Mouse (Mus musculus) hindbrain, embryonic 16.5 days (tissue): ENCODE results near the gene Car5a. TPM values are rescaled to one million over a fixed set of nuclear protein-coding genes. Genes with fewer than 3 reads are reported as not detected.

Source experiments
- ATAC-seq: fragments of 200-750 bp; cut with Nextera tagmentation; 2 replicates; pipeline ENCODE4 v1.8.0; 2017; ENCODE audit warnings: moderate TSS enrichment, moderate library complexity
- H3K27ac ChIP-seq: fragments of 300-500 bp; sonication (generic); 2 replicates; pipeline ENCODE4 v1.5.1; 2014; ENCODE audit warnings: low read depth, mild to moderate bottlenecking, control low read depth, low read length, moderate library complexity
- H3K27me3 ChIP-seq: fragments of 300-500 bp; sonication (generic); replicated peaks from 2 replicates; pipeline ENCODE4 v1.6.1; 2014; ENCODE audit warnings: low read length; ENCODE audit not compliant: control insufficient read depth, insufficient read depth
- H3K36me3 ChIP-seq: fragments of 300-500 bp; sonication (generic); 2 replicates; pipeline ENCODE4 v1.6.1; 2014; ENCODE audit warnings: mild to moderate bottlenecking, low read length, moderate library complexity, mixed read lengths; ENCODE audit not compliant: control insufficient read depth, insufficient read depth
- H3K4me1 ChIP-seq: fragments of 300-500 bp; sonication (generic); 2 replicates; pipeline ENCODE4 v1.6.1; 2014; ENCODE audit warnings: low read depth, low read length; ENCODE audit not compliant: control insufficient read depth, insufficient read depth
- H3K4me2 ChIP-seq: fragments of 300-500 bp; sonication (generic); 2 replicates; pipeline ENCODE4 v1.6.1; 2014; ENCODE audit warnings: mild to moderate bottlenecking, low read length, control low read depth, moderate library complexity
- H3K4me3 ChIP-seq: fragments of 300-500 bp; sonication (generic); 2 replicates; pipeline ENCODE4 v1.5.1; 2014; ENCODE audit warnings: mild to moderate bottlenecking, low read length, control low read depth, moderate library complexity
- H3K9ac ChIP-seq: fragments of 300-500 bp; sonication (generic); 2 replicates; pipeline ENCODE4 v1.6.1; 2014; ENCODE audit warnings: low read depth, mild to moderate bottlenecking, control low read depth, low read length, moderate library complexity
- H3K9me3 ChIP-seq: fragments of 300-500 bp; sonication (generic); 2 replicates; pipeline ENCODE4 v1.6.1; 2014; ENCODE audit warnings: mild to moderate bottlenecking, low read length, moderate library complexity; ENCODE audit not compliant: control insufficient read depth
- WGBS: fragments of 180-500 bp; shearing (Covaris S2); extraction: QIAGEN DNeasy Blood & Tissue Kit; methylation state at CpG from one replicate; pipeline ENCODE4 v1.1.7; 2014; 5-methylcytosine and 5-hydroxymethylcytosine counted together
- polyA plus RNA-seq: library from polyadenylated mRNA; unstranded; fragments of >200 nt; fragmentation: Nextera tagmentation; extraction: Ambion mirVana; gene quantifications from 2 replicates; pipeline ENCODE4 v1.2.1, GENCODE M21; 2015

Car5a gene
- polyA plus RNA-seq, 1 experiment from 2014 or later = 0.40 TPM

DNA sequence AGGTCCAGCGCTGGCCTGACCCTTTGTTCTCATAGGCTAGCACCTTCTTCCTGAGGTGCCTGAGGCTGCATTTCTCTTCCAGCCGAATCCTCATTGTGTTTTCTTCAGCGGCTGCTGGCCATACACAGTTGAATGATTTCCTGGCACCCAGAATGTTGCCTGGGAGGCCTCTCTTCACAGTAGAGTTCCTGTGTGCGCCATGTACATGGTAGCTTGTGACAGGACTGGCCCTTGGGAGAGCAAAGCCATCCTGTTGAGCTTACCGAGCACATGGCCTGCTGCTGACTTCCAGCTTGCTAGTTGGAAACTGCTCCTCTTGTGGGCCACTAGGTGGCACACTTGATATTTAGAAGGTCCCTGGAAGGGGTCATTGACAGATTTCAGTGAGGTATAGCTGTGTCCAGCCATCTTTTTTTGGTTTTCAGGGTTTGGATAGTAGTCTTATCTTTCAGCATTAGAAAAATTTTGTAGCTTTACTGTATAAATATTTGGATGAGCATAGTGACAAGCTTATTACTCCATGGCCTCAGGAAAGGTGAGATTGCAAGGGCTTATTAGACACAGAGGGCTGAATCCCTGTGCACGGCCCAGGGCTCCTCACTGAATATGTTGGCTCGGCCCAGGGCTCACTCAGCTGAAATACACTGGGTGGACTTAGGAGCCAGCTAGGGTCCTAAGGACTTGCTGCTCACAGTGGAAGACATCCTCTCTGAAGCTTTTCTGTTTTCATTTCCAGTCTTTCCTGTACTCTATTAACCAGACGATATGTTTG, 33.3 kb upstream of the Car5a start:
- Histone ChIP-seq H3K36me3 (peaks cover 26% of the 10 kb centered on the region), H3K9me3 (no peaks in the 10 kb centered on the region), H3K27me3 (no peaks in the 10 kb centered on the region), H3K4me1 (peaks cover 4% of the 10 kb centered on the region), H3K4me3 (no peak overlapping the region), H3K9ac (no peak overlapping the region; the same call in 1 of the 2 replicates), H3K27ac (no peak overlapping the region), H3K4me2 (no peak overlapping the region)
- peak; percentile 84 for ATAC-seq
- 67% methylated on average over 8 of the region's 8 CpGs for WGBS

DNA sequence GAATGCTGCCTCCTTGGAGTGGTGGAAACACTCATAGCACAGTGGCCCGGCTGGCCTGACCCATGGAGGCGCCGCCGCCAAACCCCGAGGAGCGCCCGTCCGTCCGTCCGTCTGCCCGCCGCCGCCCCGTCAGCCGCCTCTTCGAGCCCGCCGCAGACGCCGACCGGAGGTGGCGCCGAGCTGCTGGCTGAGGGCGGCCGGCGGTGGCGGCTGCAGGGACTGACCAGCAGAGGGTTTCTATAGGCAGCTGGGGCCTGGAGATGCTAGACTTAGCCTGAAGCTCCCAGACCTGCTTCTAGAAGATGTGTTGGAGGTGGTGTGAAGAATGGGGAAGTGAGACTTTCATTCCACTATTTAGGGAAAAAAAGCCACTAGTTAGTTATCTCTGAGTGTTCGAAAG, 29.2 kb upstream of the Car5a start:
- no peaks in the 10 kb centered on the region for H3K27me3 ChIP-seq
- ATAC-seq = no peak
- H3K4me2 ChIP-seq = no peak overlapping the region
- no peak overlapping the region for H3K27ac ChIP-seq
- WGBS = 94% methylated on average over 28 of the region's 28 CpGs
- H3K4me3 ChIP-seq = no peak overlapping the region
- H3K9me3 ChIP-seq = no peaks in the 10 kb centered on the region
- peaks cover 20% of the 10 kb centered on the region for H3K36me3 ChIP-seq
- no peak overlapping the region for H3K9ac ChIP-seq
- H3K4me1 ChIP-seq = peaks cover 12% of the 10 kb centered on the region

DNA sequence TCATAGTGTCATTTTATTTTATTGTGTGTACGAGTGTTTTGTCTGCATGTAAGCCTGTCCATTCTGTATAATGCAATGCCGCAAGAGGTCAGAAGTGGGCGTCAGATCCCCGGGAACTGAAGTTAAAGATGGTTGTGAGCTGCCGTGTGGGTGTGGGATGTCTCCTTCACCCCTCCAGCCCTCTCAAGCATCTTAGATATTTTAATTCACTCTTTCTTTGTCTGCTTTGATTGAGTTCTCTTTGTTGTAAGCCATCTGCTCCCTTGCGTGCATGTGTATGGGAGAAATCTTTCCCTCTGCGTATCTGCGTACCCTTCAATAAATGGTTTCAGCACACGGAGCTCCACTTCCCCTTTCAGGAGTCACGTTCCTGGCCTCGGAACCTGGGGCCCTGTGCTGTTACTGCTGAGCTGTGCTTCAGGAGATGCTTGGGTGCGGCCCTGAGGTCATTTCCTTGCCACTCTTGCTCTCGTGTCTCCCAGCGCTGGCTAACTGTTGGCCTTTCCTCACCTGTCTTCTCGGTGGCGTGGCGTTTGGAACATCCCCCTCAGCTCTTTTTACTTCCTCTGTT, 26.9 kb upstream of the Car5a start:
- no peak overlapping the region for H3K9ac ChIP-seq
- ATAC-seq = no peak
- H3K4me2 ChIP-seq = no peak overlapping the region
- H3K4me3 ChIP-seq = no peak overlapping the region
- 68% methylated on average over 17 of the region's 17 CpGs for WGBS
- H3K36me3 ChIP-seq = peaks cover 9% of the 10 kb centered on the region
- peak overlapping the region; percentile 17; the same call in 1 of the 2 replicates for H3K27ac ChIP-seq
- H3K4me1 ChIP-seq = peaks cover 33% of the 10 kb centered on the region
- H3K27me3 ChIP-seq = no peaks in the 10 kb centered on the region
- no peaks in the 10 kb centered on the region for H3K9me3 ChIP-seq

DNA sequence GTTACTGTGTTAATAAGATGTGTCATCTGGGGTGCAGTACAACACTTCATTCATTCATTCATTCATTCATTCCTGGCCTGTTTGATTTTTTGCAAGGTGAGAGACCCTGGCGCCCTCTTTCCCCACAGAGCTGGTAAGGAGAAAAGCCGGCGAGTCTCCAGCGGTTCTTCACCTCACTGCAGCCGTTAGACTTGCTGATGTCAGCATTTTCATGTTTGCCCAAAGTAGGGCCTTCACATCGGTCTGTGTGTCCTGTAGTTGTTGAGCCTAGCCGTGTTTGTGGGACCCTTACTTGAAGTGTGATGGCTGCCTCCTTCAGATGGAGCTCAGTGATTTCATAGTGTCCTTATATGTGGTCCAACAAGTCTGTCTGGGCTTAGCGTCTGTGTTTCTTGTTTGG, 25.5 kb upstream of the Car5a start:
- Histone ChIP-seq H3K27me3 (no peaks in the 10 kb centered on the region), H3K4me1 (peaks cover 40% of the 10 kb centered on the region), H3K9ac (no peak overlapping the region), H3K9me3 (no peaks in the 10 kb centered on the region), H3K36me3 (no peaks in the 10 kb centered on the region), H3K27ac (no peak overlapping the region), H3K4me2 (no peak overlapping the region), H3K4me3 (no peak overlapping the region)
- WGBS = 84% methylated on average over 8 of the region's 8 CpGs
- ATAC-seq = no peak

DNA sequence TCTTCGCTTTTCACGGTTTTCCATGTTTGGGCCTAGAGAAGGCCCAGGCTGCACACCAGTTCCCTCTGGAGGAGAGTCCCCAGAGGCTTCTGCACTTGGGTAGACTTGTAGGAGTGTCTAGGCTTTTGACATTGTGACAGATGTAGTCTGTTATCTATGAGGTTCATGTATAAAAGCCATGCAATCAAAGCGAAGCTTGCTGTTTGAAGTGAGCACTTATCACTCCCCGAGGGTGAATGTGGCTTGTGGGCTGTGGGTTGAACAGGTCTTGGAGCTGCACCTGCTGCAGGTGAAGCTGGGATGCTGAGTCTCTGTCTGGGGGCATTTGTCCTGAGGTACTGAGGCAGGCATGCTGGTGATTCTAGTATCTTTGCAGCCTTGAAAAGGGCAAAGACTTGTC, 23.8 kb upstream of the Car5a start:
- no peak for ATAC-seq
- no peak overlapping the region for H3K4me3 ChIP-seq
- no peaks in the 10 kb centered on the region for H3K36me3 ChIP-seq
- H3K4me2 ChIP-seq = no peak overlapping the region
- peaks cover 40% of the 10 kb centered on the region for H3K4me1 ChIP-seq
- H3K27me3 ChIP-seq = no peaks in the 10 kb centered on the region
- WGBS = 70% methylated on average over 4 of the region's 4 CpGs
- no peak overlapping the region for H3K9ac ChIP-seq
- peak overlapping the region; percentile 67 for H3K27ac ChIP-seq
- no peaks in the 10 kb centered on the region for H3K9me3 ChIP-seq

DNA sequence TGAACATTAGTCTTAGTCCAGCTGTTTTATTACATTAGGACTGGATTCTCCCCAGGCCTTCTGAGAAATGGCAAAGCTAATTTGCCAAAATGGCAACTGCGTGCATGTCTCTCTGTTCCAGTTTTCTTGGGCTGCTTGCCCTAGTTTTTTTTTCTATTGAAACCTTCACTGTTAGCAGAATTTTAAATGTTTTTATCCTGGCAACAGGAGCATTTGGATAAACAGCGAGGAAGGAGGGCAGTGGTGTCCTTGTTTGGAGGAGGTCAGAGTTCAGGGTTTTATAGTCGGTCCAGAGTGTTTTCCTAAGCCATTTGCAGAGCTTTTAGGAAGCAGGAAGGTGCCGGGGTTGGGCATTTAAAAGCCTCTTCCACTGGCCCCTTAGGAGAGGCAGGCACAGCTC, 23.3 kb upstream of the Car5a start:
- H3K4me2 ChIP-seq = no peak overlapping the region
- no peaks in the 10 kb centered on the region for H3K27me3 ChIP-seq
- peak overlapping the region; percentile 67 for H3K27ac ChIP-seq
- no peak overlapping the region for H3K4me3 ChIP-seq
- no peaks in the 10 kb centered on the region for H3K36me3 ChIP-seq
- 39% methylated on average over 4 of the region's 4 CpGs for WGBS
- no peak for ATAC-seq
- H3K9me3 ChIP-seq = no peaks in the 10 kb centered on the region
- no peak overlapping the region for H3K9ac ChIP-seq
- peaks cover 40% of the 10 kb centered on the region for H3K4me1 ChIP-seq

DNA sequence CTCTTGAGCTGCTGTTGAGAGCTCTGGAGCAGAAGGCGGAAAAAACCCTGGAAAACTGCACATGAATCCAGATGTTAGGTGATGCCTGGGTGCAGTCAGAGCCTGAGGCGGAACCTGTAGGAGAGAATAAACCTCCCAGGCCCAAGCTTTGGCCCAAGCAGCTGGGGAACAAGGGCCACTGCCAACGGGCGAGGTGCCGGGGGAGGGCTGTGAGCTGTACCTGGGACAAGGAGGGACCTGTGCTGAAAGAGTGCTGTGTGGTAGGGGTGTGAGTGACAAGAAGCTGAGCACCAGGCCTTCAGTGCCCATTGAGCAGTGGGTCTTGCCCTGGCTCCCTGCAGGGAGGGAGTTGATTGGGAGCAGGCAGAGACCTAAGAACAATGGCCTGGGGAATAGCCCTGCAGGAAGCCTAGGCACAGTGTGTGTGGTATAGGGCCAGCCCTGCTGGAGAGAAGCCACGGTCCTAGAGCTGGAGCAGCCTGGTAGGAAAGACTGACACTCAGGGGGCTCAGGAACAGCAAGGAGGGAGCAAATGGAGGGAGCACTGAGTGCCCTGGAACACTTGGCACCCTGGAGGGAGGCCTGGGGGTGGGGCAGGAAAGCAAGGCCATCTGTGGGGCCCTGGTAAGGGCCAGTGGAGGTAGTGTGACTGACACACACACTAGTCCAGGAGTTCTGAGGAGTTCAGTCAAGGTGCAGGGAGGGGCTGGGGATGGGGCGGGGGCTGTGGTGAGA, 22.2 kb upstream of the Car5a start:
- H3K27me3 ChIP-seq = no peaks in the 10 kb centered on the region

DNA sequence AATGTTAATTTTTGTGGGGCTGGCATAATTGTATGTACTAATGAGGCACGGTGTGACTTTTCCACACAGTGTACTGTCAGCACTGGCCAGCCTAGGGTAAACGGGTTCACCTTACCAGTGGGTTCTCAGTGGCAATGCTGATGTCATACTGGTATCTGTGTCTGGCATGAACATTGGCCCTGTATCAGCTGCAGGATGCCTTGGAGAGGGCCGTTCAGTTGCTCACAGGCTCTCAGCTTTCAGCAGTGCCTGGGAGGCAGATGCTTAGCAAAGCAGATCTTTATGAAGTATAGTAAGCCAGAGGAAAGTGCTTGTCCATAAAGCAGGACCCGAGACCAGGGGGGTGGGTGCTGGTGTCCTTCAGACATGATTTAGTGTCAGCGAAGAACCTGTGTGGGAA, 21.4 kb upstream of the Car5a start:
- Histone ChIP-seq H3K27ac (no peak overlapping the region; the same call in 1 of the 2 replicates), H3K27me3 (no peaks in the 10 kb centered on the region), H3K9me3 (no peaks in the 10 kb centered on the region), H3K4me1 (peaks cover 33% of the 10 kb centered on the region), H3K9ac (no peak overlapping the region), H3K36me3 (no peaks in the 10 kb centered on the region), H3K4me3 (no peak overlapping the region), H3K4me2 (no peak overlapping the region)
- ATAC-seq = no peak
- 62% methylated on average over 5 of the region's 5 CpGs for WGBS

More for the DNA sequence above, 22.2 kb upstream of the Car5a start:
- Histone ChIP-seq H3K27ac (peak overlapping the region; percentile 51), H3K4me1 (peaks cover 40% of the 10 kb centered on the region), H3K4me2 (no peak overlapping the region), H3K9ac (no peak overlapping the region; the same call in 1 of the 2 replicates), H3K9me3 (no peaks in the 10 kb centered on the region), H3K4me3 (no peak overlapping the region), H3K36me3 (no peaks in the 10 kb centered on the region)
- 39% methylated on average over 7 of the region's 7 CpGs for WGBS
- ATAC-seq = peak; percentile 57
